Mouse (Mus musculus): ENCODE measurements around the gene Pjvk.
"Not testable (repeated sequence)": the region's sequence is repeated elsewhere in the genome, so short reads cannot be mapped to it uniquely, and the experiment has no call there.

The Pjvk gene

GRCm38 (mm10) chr2:76647883-76648570, at the start of gene Pjvk, which contains the start of gene Prkra:
TSS of gene Pjvk (plus strand) at chr2:76648476.
TSS of gene Prkra (minus strand) at chr2:76648015.
- DNase-seq = peak; percentile 98

- DNase-seq = peak; percentile 21
Measured at GRCm38 (mm10) chr2:76599214-76599613, 49.1 kb upstream of the Pjvk start.

- no peak for DNase-seq
Measured at GRCm38 (mm10) chr2:76602256-76602655, 46.0 kb upstream of the Pjvk start.

GRCm38 (mm10) chr2:76606704-76607103, 41.6 kb upstream of the Pjvk start:
- no peak for DNase-seq

GRCm38 (mm10) chr2:76610326-76611104, 37.8 kb upstream of the Pjvk start:
- no peak for DNase-seq

- no peak for DNase-seq
Measured at GRCm38 (mm10) chr2:76611996-76612395, 36.3 kb upstream of the Pjvk start.

- no peak for DNase-seq
Measured at GRCm38 (mm10) chr2:76618078-76618477, 30.2 kb upstream of the Pjvk start.

- DNase-seq = no peak
Measured at GRCm38 (mm10) chr2:76620188-76620587, 28.1 kb upstream of the Pjvk start.

- no peak for DNase-seq
Measured at GRCm38 (mm10) chr2:76621724-76622123, 26.6 kb upstream of the Pjvk start.

GRCm38 (mm10) chr2:76622316-76622715, 26.0 kb upstream of the Pjvk start:
- not testable (repeated sequence) for DNase-seq

GRCm38 (mm10) chr2:76630293-76630692, 18.0 kb upstream of the Pjvk start:
- DNase-seq = no peak

GRCm38 (mm10) chr2:76631600-76631999, 16.7 kb upstream of the Pjvk start:
- DNase-seq = no peak

GRCm38 (mm10) chr2:76639637-76640036, 8.6 kb upstream of the Pjvk start:
- DNase-seq = no peak

- no peak for DNase-seq
Measured at GRCm38 (mm10) chr2:76643801-76644200, 4.5 kb upstream of the Pjvk start.

GRCm38 (mm10) chr2:76647441-76647869, 821 bp upstream of the Pjvk start:
- DNase-seq = no peak

- DNase-seq = no peak
Measured at GRCm38 (mm10) chr2:76648666-76649141, 428 bp downstream of the Pjvk start.

- DNase-seq = no peak
Measured at GRCm38 (mm10) chr2:76653070-76653469, 4.8 kb downstream of the Pjvk start.

- DNase-seq = no peak
Measured at GRCm38 (mm10) chr2:76654646-76655045, 6.4 kb downstream of the Pjvk start.

- no peak for DNase-seq
Measured at GRCm38 (mm10) chr2:76655444-76655843, 7.2 kb downstream of the Pjvk start.

- no peak for DNase-seq
Measured at GRCm38 (mm10) chr2:76655982-76656381, 7.7 kb downstream of the Pjvk start.

- DNase-seq = no peak
Measured at GRCm38 (mm10) chr2:76658551-76658950, 10.3 kb downstream of the Pjvk start.

- no peak for DNase-seq
Measured at GRCm38 (mm10) chr2:76659419-76659818, 11.1 kb downstream of the Pjvk start.

GRCm38 (mm10) chr2:76665531-76665930, 17.3 kb downstream of the Pjvk start:
- no peak for DNase-seq

GRCm38 (mm10) chr2:76667200-76667599, 18.9 kb downstream of the Pjvk start:
- no peak for DNase-seq
